Mouse (Mus musculus) hindbrain, embryonic 13.5 days (tissue): ENCODE measurements around the gene Slc52a3. TPM values are rescaled to one million over a fixed set of nuclear protein-coding genes. Genes with fewer than 3 reads are reported as not detected.

Experiments
- ATAC-seq: fragments of 200-750 bp; cut with Nextera tagmentation; 2 replicates; pipeline ENCODE4 v1.8.0; 2017; ENCODE audit warnings: moderate TSS enrichment; ENCODE audit not compliant: low FRiP score
- H3K27ac ChIP-seq: fragments of 300-500 bp; sonication (generic); 2 replicates; pipeline ENCODE4 v1.5.1; 2015; ENCODE audit warnings: inconsistent platforms, mild to moderate bottlenecking, moderate library complexity
- H3K27me3 ChIP-seq: fragments of 300-500 bp; sonication (generic); 2 replicates; pipeline ENCODE4 v1.6.1; 2015; ENCODE audit warnings: mild to moderate bottlenecking, inconsistent platforms
- H3K36me3 ChIP-seq: fragments of 300-500 bp; sonication (generic); 2 replicates; pipeline ENCODE4 v1.6.1; 2015; ENCODE audit warnings: mild to moderate bottlenecking, inconsistent platforms
- H3K4me1 ChIP-seq: fragments of 300-500 bp; sonication (generic); replicated peaks from 2 replicates; pipeline ENCODE4 v1.6.1; 2015; ENCODE audit warnings: inconsistent platforms
- H3K4me2 ChIP-seq: fragments of 300-500 bp; sonication (generic); 2 replicates; pipeline ENCODE4 v1.6.1; 2015; ENCODE audit warnings: inconsistent platforms, mild to moderate bottlenecking, moderate library complexity
- H3K4me3 ChIP-seq: fragments of 300-500 bp; sonication (generic); 2 replicates; pipeline ENCODE4 v1.5.1; 2015; ENCODE audit warnings: mild to moderate bottlenecking, inconsistent platforms
- H3K9ac ChIP-seq: fragments of 300-500 bp; sonication (generic); 2 replicates; pipeline ENCODE4 v1.6.1; 2015; ENCODE audit warnings: mild to moderate bottlenecking, inconsistent platforms
- H3K9me3 ChIP-seq: fragments of 300-500 bp; sonication (generic); 2 replicates; pipeline ENCODE4 v1.6.1; 2016; ENCODE audit warnings: inconsistent platforms
- WGBS: fragments of 180-500 bp; shearing (Covaris S2); methylation state at CpG from one replicate; pipeline ENCODE4 v1.1.7; 2015; 5-methylcytosine and 5-hydroxymethylcytosine counted together
- polyA plus RNA-seq: library from polyadenylated mRNA; unstranded; fragments of >200 nt; fragmentation: Nextera tagmentation; extraction: Ambion mirVana; gene quantifications from 2 replicates; pipeline ENCODE4 v1.2.1, GENCODE M21; 2015

The Slc52a3 gene
- polyA plus RNA-seq, 1 experiment from 2014 or later, result 0.55 TPM

DNA sequence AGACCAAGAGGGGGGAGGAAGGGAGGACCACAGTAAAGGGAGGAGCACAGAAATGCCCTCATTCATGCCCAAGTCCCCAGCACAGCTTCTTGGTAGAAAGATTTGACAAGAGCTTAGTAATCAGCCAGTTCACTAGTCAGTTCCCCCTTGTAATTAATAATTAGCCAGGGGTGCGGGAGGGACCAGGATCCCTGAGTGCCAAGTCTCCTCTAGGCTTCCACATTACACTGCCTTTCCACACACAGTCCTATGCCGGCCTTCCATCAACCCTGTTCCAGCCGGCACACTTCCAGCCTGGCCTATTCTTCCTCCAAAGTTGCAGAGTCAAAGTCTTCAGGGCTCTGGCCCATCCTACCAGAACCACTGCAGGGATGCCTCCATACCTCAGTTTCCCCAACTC is 20.2 kb upstream of the Slc52a3 start:
- ATAC-seq, result no peak
- H3K4me1 ChIP-seq, result peaks cover 75% of the 10 kb centered on the region
- no peak overlapping the region for H3K4me3 ChIP-seq

DNA sequence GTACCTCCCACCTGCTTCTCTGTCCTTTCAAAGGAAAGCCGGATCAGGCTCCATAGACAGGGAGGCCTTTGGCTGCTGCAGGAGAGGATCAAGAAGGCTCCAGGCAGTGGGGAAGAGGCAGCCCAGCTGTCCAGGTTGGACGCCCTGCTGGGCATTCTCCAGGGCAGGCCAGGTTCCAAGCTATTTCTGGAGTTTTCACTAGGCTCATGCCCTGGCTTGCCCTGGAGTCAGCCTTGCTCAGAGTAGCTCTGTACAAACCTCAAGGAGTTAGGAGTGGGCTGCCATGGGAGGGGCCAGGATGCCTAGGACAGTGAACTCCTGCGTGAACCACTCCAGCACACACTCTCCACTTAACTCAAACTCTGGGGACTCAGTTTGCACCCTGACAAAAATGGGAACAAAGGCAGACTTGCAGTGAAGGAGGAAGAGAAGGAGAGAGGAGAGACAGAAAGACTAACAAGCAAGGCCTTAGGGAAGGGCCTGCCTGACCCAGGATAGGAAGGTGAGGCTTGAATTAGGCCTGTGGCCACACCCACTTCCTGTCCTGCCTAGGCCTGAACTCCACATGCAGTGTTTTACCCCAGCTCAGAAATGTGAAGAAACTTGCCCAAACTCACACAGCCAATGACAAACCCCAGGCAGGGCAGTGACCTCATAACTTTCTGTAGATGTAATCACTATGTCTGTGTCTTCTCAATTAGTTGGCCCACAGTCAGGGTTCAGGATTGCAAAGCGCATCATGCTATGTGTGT is 18.4 kb upstream of the Slc52a3 start:
- Histone ChIP-seq H3K36me3 (no peaks in the 10 kb centered on the region), H3K27ac (no peak overlapping the region), H3K9ac (0 out of 2 replicates have a peak overlapping the region, but pooled peaks have one; percentile 35), H3K4me1 (peaks cover 60% of the 10 kb centered on the region), H3K9me3 (no peaks in the 10 kb centered on the region), H3K4me3 (no peak overlapping the region), H3K27me3 (0 out of 2 replicates have a peak, but pooled peaks cover 11% of the 10 kb centered on the region), H3K4me2 (no peak overlapping the region)
- WGBS, result 81% methylated on average over 4 of the region's 4 CpGs
- ATAC-seq, result no peak

More for the DNA sequence above, 20.2 kb upstream of the Slc52a3 start:
- H3K27ac ChIP-seq, result no peak overlapping the region
- no peak overlapping the region for H3K4me2 ChIP-seq
- 0 out of 2 replicates have a peak, but pooled peaks cover 11% of the 10 kb centered on the region for H3K27me3 ChIP-seq
- H3K9me3 ChIP-seq, result no peaks in the 10 kb centered on the region
- 78% methylated on average over 3 of the region's 3 CpGs for WGBS
- no peak overlapping the region for H3K9ac ChIP-seq
- no peaks in the 10 kb centered on the region for H3K36me3 ChIP-seq

DNA sequence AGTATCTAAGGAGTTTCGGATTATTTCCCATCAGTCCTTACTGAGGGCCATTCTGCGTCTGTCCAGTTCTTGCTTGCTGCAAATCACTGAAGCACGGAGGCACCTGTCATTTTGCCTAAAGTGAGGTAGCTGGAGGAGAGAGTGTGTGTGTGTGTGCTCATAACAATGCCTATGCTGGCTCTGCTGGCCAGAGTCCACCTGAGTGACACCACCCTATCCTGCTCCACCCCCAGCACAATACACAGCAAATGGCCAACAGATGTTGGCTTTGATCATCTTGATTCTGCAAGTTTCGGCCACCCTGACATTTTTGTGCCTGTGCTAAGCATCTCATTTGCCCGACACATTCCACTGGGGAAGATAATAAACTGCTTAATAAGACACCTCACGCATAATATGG is 17.8 kb upstream of the Slc52a3 start:
- H3K9me3 ChIP-seq, result no peaks in the 10 kb centered on the region
- H3K9ac ChIP-seq, result peak overlapping the region; percentile 87; the same call in 1 of the 2 replicates
- H3K4me1 ChIP-seq, result peaks cover 53% of the 10 kb centered on the region
- 0 out of 2 replicates have a peak overlapping the region, but pooled peaks have one; percentile 74 for H3K4me3 ChIP-seq
- H3K4me2 ChIP-seq, result peak overlapping the region; percentile 87
- 0 out of 2 replicates have a peak, but pooled peaks cover 10% of the 10 kb centered on the region for H3K27me3 ChIP-seq
- H3K27ac ChIP-seq, result no peak overlapping the region
- ATAC-seq, result no peak
- no peaks in the 10 kb centered on the region for H3K36me3 ChIP-seq
- WGBS, result 60% methylated on average over 6 of the region's 6 CpGs

DNA sequence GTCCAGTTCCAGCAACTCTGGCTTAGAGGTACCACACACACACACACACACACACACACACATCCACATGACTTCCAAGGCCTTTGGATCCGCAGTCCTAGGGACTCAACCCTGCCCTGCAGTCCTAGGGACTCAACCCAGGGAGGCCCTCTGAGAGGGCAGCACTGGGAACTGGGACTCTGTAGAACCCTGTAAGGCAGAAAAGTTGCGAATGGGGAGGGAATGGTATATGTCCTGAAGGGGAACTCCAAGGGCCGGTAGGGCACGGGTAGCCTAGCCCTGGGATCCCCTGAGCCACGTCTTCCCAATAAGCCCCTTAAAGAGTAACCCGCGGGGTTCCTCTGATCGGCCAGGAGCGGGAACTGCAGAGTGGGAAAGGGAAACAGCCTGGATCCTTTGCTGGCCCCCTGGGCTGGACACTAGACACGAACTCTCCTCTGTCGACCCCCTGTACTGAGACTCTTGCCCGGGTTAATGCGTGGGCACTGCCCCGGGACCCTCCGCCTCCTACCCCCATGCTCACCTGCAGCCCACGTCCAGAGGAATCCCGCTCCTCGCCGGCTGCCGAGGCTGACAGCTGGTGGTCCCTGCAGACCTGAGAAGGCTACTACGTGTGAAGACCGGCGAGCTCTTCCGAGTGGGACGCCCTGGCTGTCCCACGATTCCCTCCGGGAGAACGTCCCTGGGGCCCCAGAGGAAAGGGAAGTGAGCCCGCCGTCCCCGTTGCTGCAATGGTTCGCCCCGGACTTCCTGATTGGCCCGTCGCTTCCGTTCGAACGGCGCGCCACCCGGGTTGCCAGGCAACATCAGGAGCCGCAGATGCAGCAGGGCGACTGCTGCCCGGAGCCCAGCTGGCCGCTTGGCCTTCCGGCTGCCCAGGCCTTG is 16.6 kb upstream of the Slc52a3 start, which contains the start of gene Fam110a:
Fam110a (minus strand) TSS at position 750 of the 885 bp plus-strand sequence.
- Histone ChIP-seq H3K36me3 (no peaks in the 10 kb centered on the region), H3K4me2 (peak within 1 kb of the TSS; percentile 87), H3K27ac (peak within 1 kb of the TSS; percentile 63), H3K9me3 (no peaks in the 10 kb centered on the region), H3K4me3 (peak within 1 kb of the TSS; percentile 74), H3K4me1 (peaks cover 42% of the 10 kb centered on the region), H3K27me3 (0 out of 2 replicates have a peak, but pooled peaks cover 1% of the 10 kb centered on the region), H3K9ac (peak within 1 kb of the TSS; percentile 87)
- WGBS, result under 1% methylated on average over 46 of the region's 46 CpGs
- ATAC-seq, result peak; percentile 90

DNA sequence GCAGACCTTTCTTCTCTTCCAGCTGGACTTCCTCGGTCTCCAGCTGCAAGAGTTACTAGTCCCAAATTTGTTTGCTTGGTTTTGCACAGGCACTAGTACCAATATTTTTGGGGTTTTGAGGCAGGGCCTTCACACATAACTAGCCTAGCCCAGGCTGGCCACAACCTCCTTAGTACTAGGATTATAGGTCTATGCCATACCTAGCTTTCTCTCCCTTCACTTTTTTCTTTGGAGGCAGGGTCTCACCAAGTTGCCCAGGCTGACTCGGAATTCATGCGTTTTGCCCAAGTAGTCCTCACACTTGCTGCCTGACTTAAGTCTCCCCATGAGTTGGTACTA is 16.0 kb upstream of the Slc52a3 start:
- Histone ChIP-seq H3K9me3 (no peaks in the 10 kb centered on the region), H3K36me3 (no peaks in the 10 kb centered on the region), H3K4me1 (peaks cover 42% of the 10 kb centered on the region), H3K4me2 (peak overlapping the region; percentile 87), H3K27me3 (no peaks in the 10 kb centered on the region), H3K9ac (peak overlapping the region; percentile 87), H3K4me3 (peak overlapping the region; percentile 74), H3K27ac (peak overlapping the region; percentile 63)
- ATAC-seq, result peak; percentile 55; the same call in 1 of the 2 replicates
- 37% methylated on average over 3 of the region's 3 CpGs for WGBS

DNA sequence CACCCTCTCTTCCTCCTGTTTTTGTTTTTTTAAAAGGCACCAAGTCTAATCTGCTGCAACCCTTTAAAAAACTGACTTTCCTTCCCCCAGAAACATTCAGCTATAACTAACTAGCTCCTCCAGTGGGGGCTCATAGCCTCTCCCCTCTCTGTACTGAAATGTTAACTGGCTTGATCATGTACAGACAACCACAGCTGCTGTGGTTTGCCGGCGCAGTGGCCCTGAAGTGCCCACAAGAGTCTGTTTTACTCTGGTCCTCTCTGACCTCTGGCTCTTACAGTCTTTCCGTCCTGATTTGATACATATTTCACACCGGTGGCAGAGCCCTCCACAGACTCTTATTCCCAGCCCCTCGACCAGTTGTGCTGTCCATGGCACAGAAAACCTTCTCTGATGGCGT is 15.0 kb upstream of the Slc52a3 start:
- Histone ChIP-seq H3K4me2 (no peak overlapping the region), H3K4me3 (no peak overlapping the region), H3K27me3 (no peaks in the 10 kb centered on the region), H3K36me3 (no peaks in the 10 kb centered on the region), H3K9ac (no peak overlapping the region), H3K27ac (no peak overlapping the region), H3K9me3 (no peaks in the 10 kb centered on the region), H3K4me1 (peaks cover 39% of the 10 kb centered on the region)
- no peak for ATAC-seq
- 79% methylated on average over 6 of the region's 6 CpGs for WGBS

DNA sequence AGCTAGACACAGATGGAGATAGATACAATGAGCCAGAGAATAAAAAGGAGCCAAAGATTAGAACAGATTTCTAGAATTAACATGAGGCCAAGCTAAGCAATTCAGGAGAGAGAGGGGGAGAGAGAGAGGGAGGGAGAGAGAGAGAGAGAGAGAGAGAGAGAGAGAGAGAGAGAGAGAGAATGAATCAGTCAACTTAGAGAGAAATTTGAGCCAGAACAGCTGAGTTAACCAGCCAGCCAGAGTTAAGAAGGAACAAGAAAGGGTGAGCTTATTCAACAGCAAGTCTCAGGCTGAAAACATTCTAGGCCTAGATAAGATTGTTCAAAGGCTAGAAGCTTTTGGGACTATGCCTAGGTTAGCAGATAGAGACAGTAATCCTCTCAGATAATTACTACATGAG is 13.8 kb upstream of the Slc52a3 start:
- H3K27ac ChIP-seq, result no peak overlapping the region
- no peaks in the 10 kb centered on the region for H3K27me3 ChIP-seq
- H3K4me2 ChIP-seq, result no peak overlapping the region
- H3K4me1 ChIP-seq, result peaks cover 29% of the 10 kb centered on the region
- ATAC-seq, result no peak
- H3K9me3 ChIP-seq, result no peaks in the 10 kb centered on the region
- H3K36me3 ChIP-seq, result no peaks in the 10 kb centered on the region
- no peak overlapping the region for H3K4me3 ChIP-seq
- H3K9ac ChIP-seq, result no peak overlapping the region

DNA sequence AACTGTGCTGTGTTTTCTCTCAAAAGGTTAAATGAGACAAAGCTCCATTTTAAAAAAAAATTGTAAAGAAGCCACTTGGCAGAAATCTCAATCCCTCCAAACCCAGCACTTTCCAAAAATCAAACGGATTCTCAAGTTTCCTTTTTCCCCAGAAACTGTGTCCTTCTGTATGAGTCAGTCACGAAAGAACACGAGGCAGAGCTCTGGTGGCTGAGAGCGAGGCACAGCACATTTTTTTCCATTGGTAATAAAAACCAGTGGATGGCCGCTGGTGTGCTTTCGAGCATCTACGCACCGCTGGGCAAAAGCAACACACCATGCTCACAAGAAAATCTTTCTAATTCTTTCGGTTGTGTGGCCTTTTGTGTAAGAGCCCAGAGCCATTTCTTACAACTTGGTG is 12.3 kb upstream of the Slc52a3 start:
- Histone ChIP-seq H3K4me2 (no peak overlapping the region), H3K9me3 (no peaks in the 10 kb centered on the region), H3K4me3 (no peak overlapping the region), H3K27me3 (no peaks in the 10 kb centered on the region), H3K27ac (no peak overlapping the region), H3K4me1 (peaks cover 14% of the 10 kb centered on the region), H3K36me3 (no peaks in the 10 kb centered on the region), H3K9ac (no peak overlapping the region)
- 72% methylated on average over 9 of the region's 9 CpGs for WGBS
- ATAC-seq, result no peak

DNA sequence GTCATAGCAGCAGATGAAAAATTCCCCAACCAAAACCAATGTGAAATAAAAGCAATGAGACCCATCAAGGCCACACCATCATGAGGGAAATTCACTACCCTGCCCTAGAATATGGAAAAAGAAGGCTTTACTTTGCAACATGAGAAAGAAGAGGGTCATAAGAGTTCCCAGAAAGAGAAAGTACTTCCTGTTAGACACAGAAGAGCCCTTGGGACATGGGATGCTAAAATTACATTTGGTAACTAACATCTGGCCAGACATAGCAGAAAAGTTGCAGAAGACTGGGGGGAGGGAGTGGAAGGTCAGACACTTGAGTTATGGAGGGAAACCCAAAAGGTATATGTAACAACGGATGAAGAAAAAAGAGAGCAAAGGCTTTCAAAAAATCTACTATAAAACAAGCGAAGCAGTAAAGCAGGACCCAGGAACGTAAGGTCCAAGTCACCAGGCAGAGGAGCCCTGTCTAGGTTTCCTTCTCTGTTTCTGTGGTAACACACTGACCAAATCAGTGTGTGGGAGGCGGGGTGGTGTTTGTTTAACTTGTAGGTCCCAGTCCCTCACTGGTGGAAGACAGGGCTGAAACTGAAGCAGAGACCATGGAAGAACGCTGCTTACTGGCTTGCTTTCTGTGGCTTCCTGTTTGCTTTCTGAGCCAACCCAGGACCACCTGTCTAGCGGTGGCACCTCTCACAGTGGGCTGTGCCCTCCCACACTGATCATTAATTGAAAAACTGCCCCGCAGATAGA is 10.7 kb upstream of the Slc52a3 start:
- H3K9me3 ChIP-seq, result no peaks in the 10 kb centered on the region
- no peaks in the 10 kb centered on the region for H3K36me3 ChIP-seq
- WGBS, result 68% methylated on average over 7 of the region's 7 CpGs
- peaks cover 5% of the 10 kb centered on the region for H3K4me1 ChIP-seq
- no peaks in the 10 kb centered on the region for H3K27me3 ChIP-seq
- H3K27ac ChIP-seq, result no peak overlapping the region
- H3K4me3 ChIP-seq, result no peak overlapping the region
- H3K9ac ChIP-seq, result no peak overlapping the region
- H3K4me2 ChIP-seq, result no peak overlapping the region
- no peak for ATAC-seq

DNA sequence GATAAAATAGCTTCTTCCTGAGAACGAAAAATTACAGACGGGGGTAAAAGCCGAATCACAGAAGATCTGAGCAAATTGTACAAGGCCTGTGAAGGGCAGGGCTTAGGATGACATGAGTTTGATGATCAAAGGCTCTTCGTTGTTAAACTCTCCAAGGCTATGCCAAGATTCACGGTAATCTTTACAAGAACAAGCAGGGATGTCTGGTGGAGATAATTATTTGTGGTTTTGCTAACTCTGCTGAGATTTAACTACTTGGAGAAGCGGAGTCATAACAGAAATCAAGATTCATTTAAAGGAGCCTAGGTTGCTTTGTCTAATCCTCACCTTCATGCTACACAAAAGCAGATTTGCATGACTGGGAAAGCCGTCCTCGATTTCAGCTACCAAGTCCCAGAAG is 9.4 kb upstream of the Slc52a3 start:
- WGBS, result 91% methylated on average over 8 of the region's 8 CpGs
- Histone ChIP-seq H3K27ac (no peak overlapping the region), H3K4me1 (peaks cover 17% of the 10 kb centered on the region), H3K9me3 (no peaks in the 10 kb centered on the region), H3K4me2 (no peak overlapping the region), H3K27me3 (no peaks in the 10 kb centered on the region), H3K4me3 (no peak overlapping the region), H3K9ac (no peak overlapping the region), H3K36me3 (no peaks in the 10 kb centered on the region)
- ATAC-seq, result no peak

DNA sequence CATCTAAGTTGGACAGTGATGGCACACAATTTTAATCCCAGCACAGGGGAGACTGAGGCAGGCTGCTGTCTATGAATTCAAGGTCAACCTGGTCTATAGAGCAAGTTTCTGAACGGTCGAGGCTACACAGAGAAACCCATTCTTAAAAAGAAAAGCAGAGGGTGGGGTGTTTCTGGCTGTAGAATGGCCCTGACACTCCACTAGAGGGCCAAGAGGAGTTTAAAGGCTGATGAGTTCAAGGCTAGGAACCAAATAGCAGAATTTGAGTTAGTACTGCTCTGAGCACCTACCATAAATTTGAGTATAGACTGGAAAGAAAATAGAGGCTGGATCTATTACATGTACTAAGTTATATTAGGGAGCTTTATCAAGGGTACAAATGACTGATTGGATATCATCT is 7.3 kb upstream of the Slc52a3 start:
- H3K9me3 ChIP-seq, result no peaks in the 10 kb centered on the region
- H3K4me2 ChIP-seq, result no peak overlapping the region
- no peak overlapping the region for H3K4me3 ChIP-seq
- no peak overlapping the region for H3K27ac ChIP-seq
- no peaks in the 10 kb centered on the region for H3K36me3 ChIP-seq
- no peak for ATAC-seq
- H3K27me3 ChIP-seq, result 0 out of 2 replicates have a peak, but pooled peaks cover 8% of the 10 kb centered on the region
- no peak overlapping the region for H3K9ac ChIP-seq
- peaks cover 18% of the 10 kb centered on the region for H3K4me1 ChIP-seq
- 70% methylated on average over 2 of the region's 2 CpGs for WGBS

DNA sequence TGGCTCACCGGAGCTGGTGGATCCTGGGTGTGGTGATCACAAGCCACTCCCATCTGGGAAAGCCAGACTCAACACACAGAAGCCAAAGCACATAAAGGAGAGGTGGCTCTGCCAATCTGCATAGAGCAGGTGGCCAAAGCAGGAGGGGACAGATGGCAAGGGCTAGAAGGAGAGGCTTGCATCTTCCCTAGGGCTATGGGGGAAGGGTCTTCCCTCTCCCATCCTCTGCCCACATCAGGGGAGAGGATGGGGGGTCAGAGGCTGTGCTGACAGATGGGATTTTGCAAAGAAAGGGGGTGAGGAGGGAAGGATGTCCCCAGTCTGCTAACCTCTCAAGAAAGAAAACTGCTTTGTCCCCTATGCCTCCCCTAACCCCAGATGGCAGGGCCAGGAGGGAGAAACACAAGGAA is 5.3 kb upstream of the Slc52a3 start:
- peak; percentile 62 for ATAC-seq
- H3K36me3 ChIP-seq, result no peaks in the 10 kb centered on the region
- WGBS, result 21% methylated on average over 1 of the region's 1 CpGs
- peak overlapping the region; percentile 62 for H3K27ac ChIP-seq
- H3K4me2 ChIP-seq, result no peak overlapping the region
- H3K9me3 ChIP-seq, result no peaks in the 10 kb centered on the region
- H3K4me3 ChIP-seq, result no peak overlapping the region
- no peak overlapping the region for H3K9ac ChIP-seq
- peaks cover 19% of the 10 kb centered on the region for H3K27me3 ChIP-seq
- peaks cover 23% of the 10 kb centered on the region for H3K4me1 ChIP-seq
